Mouse (Mus musculus) liver, embryonic 12.5 days (tissue): ENCODE measurements around the gene Tex10. TPM values are rescaled to one million over a fixed set of nuclear protein-coding genes. Genes with fewer than 3 reads are reported as not detected.

ENCODE experiments used
- ATAC-seq: fragments of 200-750 bp; cut with Nextera tagmentation; 2 replicates; pipeline ENCODE4 v1.8.0; 2017; ENCODE audit warnings: moderate number of reproducible peaks, mild to moderate bottlenecking, moderate library complexity
- H3K27ac ChIP-seq: fragments of 300-500 bp; sonication (generic); 2 replicates; pipeline ENCODE4 v1.5.1; 2016; ENCODE audit warnings: mild to moderate bottlenecking
- H3K27me3 ChIP-seq: fragments of 300-500 bp; sonication (generic); replicated peaks from 2 replicates; pipeline ENCODE4 v1.6.1; 2016; ENCODE audit warnings: mild to moderate bottlenecking, moderate library complexity
- H3K36me3 ChIP-seq: fragments of 300-500 bp; sonication (generic); 2 replicates; pipeline ENCODE4 v1.6.1; 2016; ENCODE audit warnings: mild to moderate bottlenecking, moderate library complexity
- H3K4me1 ChIP-seq: fragments of 300-500 bp; sonication (generic); 2 replicates; pipeline ENCODE4 v1.6.1; 2016
- H3K4me2 ChIP-seq: fragments of 300-500 bp; sonication (generic); 2 replicates; pipeline ENCODE4 v1.6.1; 2016; ENCODE audit warnings: mild to moderate bottlenecking, moderate library complexity
- H3K4me3 ChIP-seq: fragments of 300-500 bp; sonication (generic); 2 replicates; pipeline ENCODE4 v1.5.1; 2016; ENCODE audit warnings: mild to moderate bottlenecking, moderate library complexity
- H3K9ac ChIP-seq: fragments of 300-500 bp; sonication (generic); 2 replicates; pipeline ENCODE4 v1.6.1; 2016; ENCODE audit warnings: mild to moderate bottlenecking, moderate library complexity
- H3K9me3 ChIP-seq: fragments of 300-500 bp; sonication (generic); replicated peaks from 2 replicates; pipeline ENCODE4 v1.6.1; 2016; ENCODE audit warnings: mild to moderate bottlenecking, moderate library complexity
- WGBS: fragments of 180-500 bp; shearing (Covaris S2); methylation state at CpG from one replicate; pipeline ENCODE4 v1.1.7; 2016; ENCODE audit not compliant: insufficient replicate concordance; 5-methylcytosine and 5-hydroxymethylcytosine counted together
- polyA plus RNA-seq: library from polyadenylated mRNA; unstranded; fragments of >200 nt; fragmentation: Nextera tagmentation; extraction: Ambion mirVana; gene quantifications from 2 replicates; pipeline ENCODE4 v1.2.1, GENCODE M21; 2016

Gene Tex10
- polyA plus RNA-seq: 36.7 and 36.8 TPM in 2 replicates

DNA sequence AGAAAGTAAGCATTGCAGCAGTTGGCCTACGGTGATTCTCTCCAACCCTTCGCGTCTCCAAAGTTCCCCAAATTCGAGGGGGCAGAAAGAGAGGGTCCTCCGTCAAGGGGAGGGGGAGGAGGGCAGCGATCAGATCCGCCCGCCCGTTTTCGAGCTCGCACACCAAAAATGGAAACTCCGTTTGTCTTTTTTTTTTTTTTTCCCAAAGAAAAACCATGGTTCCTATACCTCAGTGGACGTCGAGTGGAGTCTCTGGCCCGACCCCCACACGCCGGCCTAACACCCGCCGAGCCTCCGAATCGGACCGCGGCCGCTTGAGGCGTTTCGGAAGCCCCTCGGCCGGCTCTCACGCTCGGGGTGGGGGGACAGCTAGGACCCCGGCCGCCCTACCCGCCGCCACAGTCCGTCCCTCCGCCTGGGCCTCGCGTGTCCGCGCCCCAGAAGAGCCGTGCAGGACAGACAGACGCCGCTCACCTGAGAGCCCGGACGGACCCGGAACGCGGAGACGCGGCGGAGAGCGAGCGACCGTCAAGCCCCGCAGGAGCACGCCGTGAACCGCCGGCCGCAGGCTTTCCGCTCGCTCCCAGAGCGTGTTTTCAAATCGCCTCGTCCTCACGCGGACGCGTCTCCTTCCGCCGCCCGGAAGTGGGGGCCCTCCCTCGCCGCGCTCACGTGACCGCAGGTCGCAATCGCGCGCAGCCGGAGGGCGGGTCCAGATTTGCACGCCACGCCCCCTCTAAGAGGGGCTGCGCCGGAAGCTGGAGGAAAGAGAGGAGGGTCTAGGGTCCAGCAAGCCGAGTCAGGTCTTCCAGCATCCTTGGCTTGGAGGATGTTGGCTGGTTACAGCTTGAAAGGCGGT lies at the start of gene Tex10:
TSS of gene Tex10 (minus strand) at position 668 of the 859 bp plus-strand sequence.
- H3K9me3 ChIP-seq: no peaks in the 10 kb centered on the region
- H3K4me1 ChIP-seq: peaks cover 23% of the 10 kb centered on the region
- peak within 1 kb of the TSS; percentile 97 for H3K4me3 ChIP-seq
- peaks cover 8% of the 10 kb centered on the region for H3K36me3 ChIP-seq
- H3K27ac ChIP-seq: peak within 1 kb of the TSS; percentile 86
- H3K9ac ChIP-seq: peak within 1 kb of the TSS; percentile 97
- WGBS: under 1% methylated on average over 89 of the region's 89 CpGs
- H3K4me2 ChIP-seq: peak within 1 kb of the TSS; percentile 96
- no peaks in the 10 kb centered on the region for H3K27me3 ChIP-seq
- ATAC-seq: peak; percentile 90

DNA sequence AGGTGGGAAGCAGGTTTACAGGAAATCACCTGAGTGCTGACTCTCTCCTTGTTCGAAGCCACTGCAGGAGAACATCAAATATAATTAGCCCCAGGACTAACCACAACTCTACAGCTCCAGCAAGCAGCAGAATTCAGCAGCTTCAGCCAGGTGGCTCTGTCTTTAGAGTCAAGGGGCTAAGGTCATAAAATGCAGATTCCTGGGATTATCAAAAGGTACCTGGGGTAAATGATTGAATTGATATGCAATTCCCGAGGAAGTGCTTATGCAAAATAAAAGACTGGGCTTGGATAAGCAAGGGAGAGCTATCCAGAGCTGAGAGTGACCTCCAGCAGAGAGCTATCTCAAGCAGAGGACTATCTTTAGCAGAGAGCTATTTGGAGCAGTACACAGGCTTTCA lies 37.6 kb upstream of the Tex10 start:
- H3K27me3 ChIP-seq: no peaks in the 10 kb centered on the region
- ATAC-seq: no peak
- 30% methylated on average over 2 of the region's 2 CpGs for WGBS

DNA sequence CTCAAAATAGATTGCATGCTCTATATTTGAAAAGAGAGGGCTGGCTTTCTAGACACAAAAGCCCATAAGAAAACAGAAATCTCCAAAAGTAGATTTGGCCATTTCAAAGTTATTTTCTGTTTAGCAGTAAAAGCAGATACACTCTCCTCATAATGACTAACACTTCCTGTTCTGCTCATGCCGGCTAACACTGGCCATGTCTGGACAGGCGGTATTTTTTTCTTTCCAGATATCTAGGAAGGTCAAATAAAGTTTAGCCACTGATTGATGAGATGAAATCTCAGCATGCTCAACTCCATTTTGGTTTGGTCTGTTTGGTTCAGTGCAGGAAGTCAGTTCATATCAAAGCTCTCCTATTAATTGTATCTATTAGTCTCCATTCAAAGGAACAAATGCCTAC lies 19.3 kb upstream of the Tex10 start:
- 0 out of 2 replicates have a peak, but pooled peaks cover 3% of the 10 kb centered on the region for H3K4me1 ChIP-seq
- no peaks in the 10 kb centered on the region for H3K36me3 ChIP-seq
- no peak overlapping the region for H3K9ac ChIP-seq
- no peaks in the 10 kb centered on the region for H3K27me3 ChIP-seq
- H3K4me3 ChIP-seq: no peak overlapping the region
- ATAC-seq: no peak
- no peak overlapping the region for H3K4me2 ChIP-seq
- WGBS: 46% methylated on average over 2 of the region's 2 CpGs
- no peaks in the 10 kb centered on the region for H3K9me3 ChIP-seq
- H3K27ac ChIP-seq: no peak overlapping the region

More for the DNA sequence above, 37.6 kb upstream of the Tex10 start:
- no peaks in the 10 kb centered on the region for H3K36me3 ChIP-seq
- H3K4me2 ChIP-seq: no peak overlapping the region
- no peaks in the 10 kb centered on the region for H3K4me1 ChIP-seq
- no peak overlapping the region for H3K4me3 ChIP-seq
- H3K9me3 ChIP-seq: no peaks in the 10 kb centered on the region
- H3K27ac ChIP-seq: no peak overlapping the region
- H3K9ac ChIP-seq: no peak overlapping the region

DNA sequence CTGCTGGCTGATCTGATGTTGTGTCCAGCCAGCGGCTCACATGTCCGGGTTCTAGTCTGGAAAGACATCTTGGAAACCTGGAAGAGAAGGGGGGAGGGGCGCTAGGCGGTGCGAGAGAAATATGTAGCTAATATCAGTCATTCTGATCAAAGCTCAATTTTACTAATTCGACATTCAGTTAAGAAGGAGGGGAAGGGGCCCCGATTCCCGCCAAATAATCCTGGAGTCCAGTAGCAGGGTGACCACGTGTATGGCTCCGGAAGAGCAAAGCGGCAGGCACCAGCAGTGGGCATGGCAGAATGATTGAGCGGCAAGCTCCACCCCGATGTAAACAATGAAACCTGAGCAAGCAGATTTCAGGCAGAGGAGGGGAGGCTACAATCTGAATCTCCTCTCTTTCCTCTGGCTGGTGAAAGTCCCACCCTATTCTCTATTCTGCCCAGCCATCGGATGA lies 18.1 kb upstream of the Tex10 start:
- H3K9me3 ChIP-seq: no peaks in the 10 kb centered on the region
- no peaks in the 10 kb centered on the region for H3K36me3 ChIP-seq
- no peak overlapping the region for H3K27ac ChIP-seq
- no peaks in the 10 kb centered on the region for H3K27me3 ChIP-seq
- peak overlapping the region; percentile 52 for H3K4me2 ChIP-seq
- 0 out of 2 replicates have a peak, but pooled peaks cover 3% of the 10 kb centered on the region for H3K4me1 ChIP-seq
- ATAC-seq: peak; percentile 57
- WGBS: 10% methylated on average over 14 of the region's 14 CpGs
- H3K9ac ChIP-seq: no peak overlapping the region
- H3K4me3 ChIP-seq: peak overlapping the region; percentile 27; the same call in 1 of the 2 replicates

DNA sequence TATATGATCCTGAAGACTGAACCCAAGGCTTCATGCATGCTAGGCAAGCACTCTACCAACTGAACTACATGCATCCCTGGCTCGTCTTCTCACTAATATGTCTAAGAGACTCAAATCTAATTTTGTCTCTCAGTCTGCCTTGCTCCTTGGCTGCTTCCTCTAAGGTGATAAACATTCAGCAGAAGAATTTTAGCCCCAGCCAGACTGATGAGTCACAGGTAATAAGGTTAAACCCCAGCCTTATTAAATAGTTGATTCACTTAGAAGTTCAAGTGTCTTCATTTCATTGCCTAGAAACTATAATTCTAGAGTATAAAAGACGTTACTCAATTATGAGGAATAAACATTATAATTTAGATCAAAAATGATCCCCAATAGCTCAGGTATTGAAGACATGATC lies 15.7 kb upstream of the Tex10 start:
- WGBS: 59% methylated on average over 2 of the region's 2 CpGs
- H3K27ac ChIP-seq: no peak overlapping the region
- H3K4me1 ChIP-seq: 0 out of 2 replicates have a peak, but pooled peaks cover 3% of the 10 kb centered on the region
- no peak for ATAC-seq
- no peak overlapping the region for H3K4me2 ChIP-seq
- no peaks in the 10 kb centered on the region for H3K27me3 ChIP-seq
- no peaks in the 10 kb centered on the region for H3K9me3 ChIP-seq
- no peak overlapping the region for H3K9ac ChIP-seq
- H3K36me3 ChIP-seq: no peaks in the 10 kb centered on the region
- H3K4me3 ChIP-seq: no peak overlapping the region

DNA sequence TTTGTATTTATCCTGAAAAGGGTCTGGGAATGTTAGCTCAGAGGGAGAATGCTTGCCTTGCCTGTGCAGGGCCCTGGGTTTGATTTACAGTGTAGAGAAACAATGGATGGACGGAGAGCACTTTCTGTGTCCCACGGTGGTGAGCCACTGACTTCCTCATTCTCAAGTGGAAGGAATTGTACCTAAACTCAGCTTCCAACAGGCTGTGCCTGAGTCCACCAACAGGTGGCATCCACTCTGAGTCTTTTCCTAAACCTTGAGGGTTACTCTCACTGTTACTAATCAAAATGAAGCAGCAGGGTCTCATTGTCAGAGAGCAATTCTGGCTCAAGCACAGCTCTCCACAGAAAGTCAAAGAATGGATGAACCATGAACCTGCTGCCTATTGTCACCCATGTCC lies 8.0 kb upstream of the Tex10 start:
- Histone ChIP-seq H3K4me2 (no peak overlapping the region), H3K4me1 (no peaks in the 10 kb centered on the region), H3K9me3 (no peaks in the 10 kb centered on the region), H3K36me3 (no peaks in the 10 kb centered on the region), H3K27me3 (no peaks in the 10 kb centered on the region), H3K4me3 (no peak overlapping the region), H3K27ac (no peak overlapping the region), H3K9ac (no peak overlapping the region)
- no peak for ATAC-seq
- WGBS: 10% methylated on average over 2 of the region's 2 CpGs

DNA sequence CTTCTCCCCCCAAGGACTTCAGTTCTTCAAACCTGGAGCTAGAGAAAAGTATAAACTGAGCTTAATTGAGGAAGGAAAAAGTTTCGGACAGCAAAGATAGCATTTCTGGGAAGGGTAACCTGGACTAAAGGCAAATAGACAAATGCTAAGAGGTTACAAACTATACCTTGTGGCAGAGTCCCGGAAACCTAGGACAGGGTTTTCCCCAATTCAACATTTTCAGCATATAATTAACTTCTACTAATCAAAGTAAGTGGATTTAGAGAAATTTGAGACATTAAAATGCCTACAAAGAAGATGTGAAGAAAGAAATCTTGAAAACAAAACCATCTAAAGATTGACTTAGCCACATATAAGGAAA lies 372 bp upstream of the Tex10 start:
- Histone ChIP-seq H3K27me3 (no peaks in the 10 kb centered on the region), H3K9me3 (no peaks in the 10 kb centered on the region), H3K4me1 (peaks cover 23% of the 10 kb centered on the region), H3K9ac (peak overlapping the region; percentile 97), H3K36me3 (peaks cover 2% of the 10 kb centered on the region), H3K27ac (no peak overlapping the region; the same call in 1 of the 2 replicates), H3K4me2 (peak overlapping the region; percentile 96), H3K4me3 (peak overlapping the region; percentile 97)
- no peak; the same call in 1 of the 2 replicates for ATAC-seq
- WGBS: 65% methylated on average over 2 of the region's 2 CpGs

DNA sequence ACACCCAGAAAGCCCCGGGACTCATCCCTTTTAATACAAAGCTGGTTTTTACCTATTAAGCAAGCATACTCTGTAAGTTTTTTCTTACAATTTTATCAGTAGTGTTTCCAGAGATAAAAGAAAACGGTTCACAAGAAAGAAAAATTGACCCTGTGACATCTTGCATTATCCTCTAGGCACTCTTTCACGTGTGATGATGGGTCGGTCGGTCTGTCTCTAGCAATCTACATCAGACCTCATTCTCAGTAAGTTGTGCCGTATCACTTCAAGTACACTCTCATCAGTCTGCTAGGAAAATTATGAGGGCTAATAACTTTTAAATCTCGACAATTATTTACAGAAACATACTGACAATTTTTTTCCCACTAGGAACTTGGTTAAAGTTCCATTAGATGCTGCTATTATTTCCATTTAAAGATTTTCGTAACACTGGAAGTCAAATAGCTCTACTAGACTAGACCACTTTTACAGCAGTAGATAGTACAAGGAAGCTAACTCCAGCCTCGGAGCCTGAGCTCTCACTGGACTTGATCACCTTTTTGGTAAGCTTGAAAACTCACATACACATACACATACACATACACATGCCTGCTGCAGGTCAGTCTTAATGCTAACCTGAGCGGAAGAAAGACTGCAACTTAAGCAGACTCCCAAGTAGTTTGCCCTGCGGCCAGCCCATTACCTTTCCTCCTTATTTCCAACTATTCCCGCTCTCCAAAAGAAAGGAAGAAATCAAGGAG lies 1.0 kb downstream of the Tex10 start:
- Histone ChIP-seq H3K27me3 (no peaks in the 10 kb centered on the region), H3K4me2 (peak overlapping the region; percentile 96), H3K4me1 (peaks cover 23% of the 10 kb centered on the region), H3K4me3 (peak overlapping the region; percentile 97), H3K27ac (peak overlapping the region; percentile 86), H3K36me3 (peaks cover 13% of the 10 kb centered on the region), H3K9ac (peak overlapping the region; percentile 97), H3K9me3 (no peaks in the 10 kb centered on the region)
- ATAC-seq: 0 out of 2 replicates have a peak, but pooled peaks have one; percentile 48
- WGBS: 7% methylated on average over 12 of the region's 12 CpGs

DNA sequence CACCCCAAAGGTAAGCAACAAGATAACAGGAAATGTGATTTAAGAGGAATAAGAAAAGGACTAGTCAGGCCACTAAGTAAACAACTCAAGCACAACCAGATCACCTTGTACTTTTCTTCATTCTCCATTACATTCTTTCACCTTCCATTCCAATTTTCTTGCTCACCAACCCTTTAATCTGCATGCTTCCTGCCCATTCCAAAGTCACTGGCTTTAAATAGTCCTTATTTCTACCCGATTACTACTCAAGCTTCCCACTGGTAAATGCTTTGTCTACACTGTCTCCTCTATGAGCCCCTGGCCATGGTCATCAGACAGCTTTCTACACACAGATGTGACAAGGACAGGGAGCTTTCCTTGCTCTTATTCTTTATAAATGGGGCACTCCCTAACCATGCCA lies 2.3 kb downstream of the Tex10 start:
- Histone ChIP-seq H3K27ac (no peak overlapping the region), H3K4me3 (no peak overlapping the region; the same call in 1 of the 2 replicates), H3K27me3 (no peaks in the 10 kb centered on the region), H3K9me3 (no peaks in the 10 kb centered on the region), H3K4me1 (peaks cover 23% of the 10 kb centered on the region), H3K4me2 (peak overlapping the region; percentile 96), H3K9ac (no peak overlapping the region), H3K36me3 (peaks cover 22% of the 10 kb centered on the region)
- WGBS: 56% methylated on average over 1 of the region's 1 CpGs
- no peak for ATAC-seq

DNA sequence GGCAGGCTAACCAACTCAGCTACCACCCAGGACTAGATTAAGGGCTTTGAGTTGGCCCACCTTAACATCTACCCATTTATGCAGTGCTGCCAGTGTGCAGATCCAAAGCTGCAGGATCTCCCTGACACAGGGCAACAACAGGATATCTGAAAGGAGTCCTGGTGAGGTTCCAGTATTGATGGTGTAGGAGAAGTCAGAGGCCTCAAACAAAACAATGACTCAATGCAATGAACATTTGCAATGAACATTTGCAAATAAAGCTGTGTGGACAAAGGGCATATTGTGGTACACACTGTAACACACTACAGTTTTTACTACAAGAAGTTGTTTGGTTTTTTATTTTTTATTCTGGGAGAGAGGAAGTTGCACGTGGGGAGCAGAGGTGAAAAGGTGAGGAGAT lies 12.2 kb downstream of the Tex10 start:
- WGBS: 67% methylated on average over 1 of the region's 1 CpGs
- no peaks in the 10 kb centered on the region for H3K4me1 ChIP-seq
- peaks cover 64% of the 10 kb centered on the region for H3K36me3 ChIP-seq
- no peak overlapping the region for H3K4me3 ChIP-seq
- no peak overlapping the region for H3K27ac ChIP-seq
- H3K9ac ChIP-seq: no peak overlapping the region
- ATAC-seq: no peak
- no peak overlapping the region for H3K4me2 ChIP-seq
- H3K27me3 ChIP-seq: no peaks in the 10 kb centered on the region
- no peaks in the 10 kb centered on the region for H3K9me3 ChIP-seq

DNA sequence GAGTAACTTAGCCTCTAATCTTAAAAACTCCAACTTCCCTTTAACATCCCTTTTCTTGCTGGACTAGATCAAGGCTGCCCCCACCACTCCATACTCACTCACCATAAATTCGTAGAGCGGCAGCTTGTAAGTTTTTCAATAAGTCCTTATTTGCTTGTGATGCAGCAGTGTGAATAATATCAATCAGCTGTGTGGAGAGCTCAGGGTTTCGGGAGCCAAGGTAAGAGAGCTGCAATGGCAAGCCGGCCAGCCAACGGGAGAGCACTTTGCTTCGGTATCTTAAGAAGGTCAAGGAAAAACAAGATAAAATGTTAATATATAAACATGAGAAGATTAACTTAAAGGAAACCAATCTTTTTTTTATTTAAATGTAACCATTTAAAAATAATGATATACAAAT lies 14.8 kb downstream of the Tex10 start:
- Histone ChIP-seq H3K9me3 (no peaks in the 10 kb centered on the region), H3K27ac (no peak overlapping the region), H3K27me3 (no peaks in the 10 kb centered on the region), H3K4me2 (no peak overlapping the region), H3K4me3 (no peak overlapping the region), H3K36me3 (peaks cover 75% of the 10 kb centered on the region), H3K9ac (no peak overlapping the region), H3K4me1 (no peaks in the 10 kb centered on the region)
- WGBS: 91% methylated on average over 6 of the region's 6 CpGs
- no peak for ATAC-seq
